Mouse (Mus musculus) CD8-positive naive resting alpha-beta T cell, adult 57 days (primary cell): ENCODE measurements around the gene Acer2. TPM values are rescaled to one million over a fixed set of nuclear protein-coding genes. Genes with fewer than 3 reads are reported as not detected.

ENCODE experiments used
- total RNA-seq: library from RNA; stranded (reverse); gene quantifications from one replicate; pipeline ENCODE4 v1.2.4, GENCODE M21; 2023

Acer2 gene
- 3.8 TPM for total RNA-seq

GRCm38 (mm10) chr4:86874146-86874847 is at the start of gene Acer2:
Acer2 (plus strand) TSS chr4:86874396.

GRCm38 (mm10) chr4:86857113-86858069 is 16.8 kb upstream of the Acer2 start, which contains the start of gene Rps6:
Rps6 (minus strand) TSS chr4:86857412.

Other genes starting within 250 kb of the Acer2 start
- gene Plin2, start 204.3 kb upstream of the Acer2 start, total RNA-seq, result 14.3 TPM
- 34.5 TPM for gene Dennd4c, start 125.8 kb upstream of the Acer2 start, total RNA-seq
- 2,648 TPM for gene Rps6, start 17.0 kb upstream of the Acer2 start, total RNA-seq